Mouse (Mus musculus) right cerebral cortex, adult 2 months (tissue): Measurements from ENCODE around the gene Fbxo30.
"Not testable (repeated sequence)": the region's sequence is repeated elsewhere in the genome, so short reads cannot be mapped to it uniquely, and the experiment has no call there.

Source experiments
- DNase-seq, 2 experiments: peaks; one replicate each; pipeline ENCODE4 v3.0.0; 2021 to 2022; ENCODE audit warnings: low spot score in 2 of 2

Fbxo30 gene

DNA sequence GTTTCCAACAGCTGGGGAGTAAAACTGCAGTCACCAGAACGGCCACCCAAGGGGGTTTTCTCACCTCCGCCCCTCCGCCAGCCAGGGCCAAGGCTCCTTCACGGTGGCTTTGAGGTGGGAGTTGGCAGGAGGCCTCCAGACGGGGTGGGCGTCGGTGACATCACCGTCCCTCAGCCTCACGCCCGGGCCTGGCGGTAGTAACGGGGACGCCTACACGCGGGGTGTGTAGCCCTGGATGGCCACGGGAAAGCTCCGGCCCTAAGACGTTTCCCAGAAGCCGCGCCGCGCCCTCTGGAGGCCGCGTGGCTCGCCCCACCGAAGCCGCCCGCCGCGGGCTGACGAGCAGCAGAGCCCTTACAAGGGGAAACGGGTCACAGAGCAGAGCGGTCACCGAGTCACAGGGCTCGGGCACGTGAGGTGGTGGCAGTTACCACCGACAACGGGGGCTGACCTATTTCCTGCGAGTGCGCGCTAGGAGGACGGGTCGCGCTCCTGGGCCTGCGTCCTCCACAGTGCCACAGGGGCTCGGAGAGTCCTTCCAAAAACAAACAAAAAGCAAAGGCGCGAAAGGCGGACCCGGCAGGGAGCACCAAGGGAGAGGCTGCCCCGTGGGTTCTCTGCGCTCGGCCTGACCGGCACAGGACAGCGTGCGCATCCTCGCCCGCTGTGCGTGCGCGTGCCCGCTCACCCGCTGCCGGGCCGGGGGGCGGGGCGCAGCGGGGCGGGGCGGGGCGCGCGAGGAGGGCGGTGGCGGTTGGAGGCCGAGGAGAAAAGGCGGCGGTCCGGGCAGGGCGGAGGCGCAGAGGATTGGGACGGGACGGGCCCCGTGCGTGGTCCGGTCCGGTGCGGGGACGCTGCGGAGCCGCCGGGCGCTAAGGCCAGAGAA lies at the start of gene Fbxo30:
Gene Fbxo30 (plus strand): TSS at position 753 of the 886 bp plus-strand sequence.
- peak; percentile 78 to 89 for DNase-seq

DNA sequence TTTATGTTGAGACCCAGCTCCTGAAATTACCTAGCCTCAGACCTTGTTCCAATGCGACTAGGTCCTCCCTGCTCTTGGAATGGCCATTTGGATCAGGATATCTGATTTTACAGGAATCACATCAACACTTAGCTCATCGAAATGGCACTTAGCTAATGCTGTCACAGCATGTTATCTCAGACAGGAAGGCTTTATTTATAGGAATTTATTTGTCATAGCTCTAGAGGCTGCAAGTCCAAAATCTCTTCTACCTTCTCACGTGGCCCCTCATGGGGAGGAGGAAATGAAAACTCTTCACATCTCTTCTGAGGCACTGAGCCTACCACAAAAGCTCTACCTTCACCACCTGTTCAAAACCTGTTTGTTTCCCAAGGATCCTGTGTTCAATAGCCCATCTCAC lies 47.9 kb upstream of the Fbxo30 start:
- DNase-seq, result no peak

GRCm38 (mm10) chr10:11242988-11243387 lies 38.1 kb upstream of the Fbxo30 start:
- DNase-seq, result not testable (repeated sequence)

DNA sequence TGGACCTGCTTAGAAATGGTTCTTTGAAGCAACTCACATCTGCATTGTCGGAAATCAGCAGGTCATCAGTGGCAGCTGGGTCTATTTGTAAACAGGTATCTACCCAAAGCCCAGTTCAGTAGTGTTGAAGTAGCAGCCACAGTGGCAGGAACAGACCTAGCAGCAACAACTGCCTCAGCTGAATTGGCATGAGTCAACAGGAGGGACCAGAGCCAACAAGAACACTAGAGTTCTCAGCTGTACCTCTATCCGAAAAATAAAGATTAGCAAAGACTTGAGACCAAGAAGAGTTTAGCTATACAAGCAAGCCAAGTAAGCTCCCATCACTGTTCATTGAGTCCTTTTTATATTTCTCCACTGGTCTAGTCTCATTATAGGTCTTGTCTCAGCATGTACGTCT lies 32.9 kb upstream of the Fbxo30 start:
- no peak for DNase-seq

GRCm38 (mm10) chr10:11250247-11250997 lies 30.7 kb upstream of the Fbxo30 start:
- DNase-seq, result no peak

DNA sequence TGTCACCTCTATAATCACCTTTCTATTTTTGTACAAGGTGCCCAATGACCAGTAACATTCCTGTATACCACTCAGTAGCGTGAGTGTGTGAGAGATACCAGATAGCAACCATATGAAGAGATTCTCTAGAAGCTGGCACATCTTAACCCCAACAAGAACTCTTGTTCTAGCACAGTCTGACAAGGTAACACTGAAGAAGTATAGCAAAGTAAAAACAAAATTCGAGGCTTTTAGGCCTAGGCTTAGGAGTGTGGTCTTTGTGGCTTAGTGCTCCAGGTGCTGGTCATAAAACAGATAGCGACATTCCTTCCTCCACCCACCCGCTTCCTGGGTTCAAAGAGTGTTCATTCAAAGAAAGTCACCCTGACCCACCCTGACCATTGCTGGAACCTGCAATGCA lies 27.5 kb upstream of the Fbxo30 start:
- not testable (repeated sequence) for DNase-seq

GRCm38 (mm10) chr10:11260119-11260518 lies 21.0 kb upstream of the Fbxo30 start:
- DNase-seq, result no peak

- DNase-seq, result not testable (repeated sequence)
These were observed 18.8 kb upstream of the Fbxo30 start for GRCm38 (mm10) chr10:11262292-11262691.

- not testable (repeated sequence) for DNase-seq
These were observed 17.3 kb upstream of the Fbxo30 start for GRCm38 (mm10) chr10:11263795-11264194.

DNA sequence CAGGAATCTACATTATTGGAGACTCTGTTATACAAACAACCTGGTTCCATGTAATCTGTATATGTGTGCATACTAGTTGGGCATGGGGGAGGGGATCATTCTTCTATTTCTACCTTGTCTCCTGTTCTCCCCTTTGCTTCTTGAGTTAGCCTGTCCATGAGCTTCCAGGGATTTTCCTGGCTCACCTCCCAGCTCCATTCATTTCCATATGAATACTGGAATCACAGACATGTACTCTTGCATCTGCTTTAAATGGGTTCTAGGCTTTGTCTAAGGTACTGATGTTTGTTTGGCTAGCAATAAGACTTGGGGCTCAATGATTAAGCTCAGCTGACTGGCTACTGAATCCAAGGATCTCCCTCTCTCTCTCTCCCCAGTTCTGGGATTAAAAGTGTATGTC lies 12.0 kb upstream of the Fbxo30 start:
- no peak for DNase-seq

DNA sequence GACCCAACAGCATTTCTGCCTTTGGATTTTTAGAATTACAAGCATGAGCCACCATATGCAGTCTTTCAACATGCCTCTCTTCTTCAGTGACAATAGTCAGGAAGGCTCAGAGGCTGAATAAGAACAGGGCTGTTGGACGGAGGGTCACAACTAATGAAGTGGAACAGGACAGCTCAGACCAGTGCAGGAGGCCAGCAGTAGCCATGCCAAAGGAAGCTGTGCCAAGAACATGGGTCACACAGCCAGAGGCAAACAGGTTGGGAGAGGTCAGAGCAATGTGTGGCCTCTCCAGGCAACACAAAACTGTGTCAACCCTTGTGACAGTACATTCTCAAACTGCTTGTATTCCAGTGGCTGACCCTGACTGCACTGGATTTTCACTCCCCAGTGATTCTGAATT lies 6.7 kb upstream of the Fbxo30 start:
- DNase-seq, result no peak

DNA sequence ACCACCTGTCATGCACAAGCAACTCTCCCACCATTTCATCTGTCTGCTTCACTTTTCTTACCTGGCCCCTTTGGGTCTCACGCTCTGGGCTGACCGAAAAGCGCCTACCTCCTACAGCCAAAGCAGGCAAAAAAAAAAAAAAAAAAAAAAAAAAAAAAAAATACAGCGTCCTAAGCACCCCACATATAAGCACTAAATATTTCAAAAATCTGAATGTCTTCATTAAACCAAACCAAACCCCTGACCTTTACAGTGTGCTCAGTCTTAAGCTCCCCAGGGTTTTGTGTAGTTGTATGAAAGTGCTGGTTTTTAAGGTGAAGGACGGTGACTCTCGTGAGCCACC lies 924 bp upstream of the Fbxo30 start:
- DNase-seq, result no peak

GRCm38 (mm10) chr10:11281498-11282305 lies 572 bp downstream of the Fbxo30 start:
- DNase-seq, result peak in 1 of 2 experiments; percentile 36

GRCm38 (mm10) chr10:11282306-11282631 lies 1.1 kb downstream of the Fbxo30 start:
- no peak for DNase-seq

GRCm38 (mm10) chr10:11298418-11298817 lies 17.3 kb downstream of the Fbxo30 start:
- no peak for DNase-seq

GRCm38 (mm10) chr10:11305365-11306053 lies 24.4 kb downstream of the Fbxo30 start:
- DNase-seq, result no peak

- no peak for DNase-seq
These were observed 24.9 kb downstream of the Fbxo30 start for GRCm38 (mm10) chr10:11306054-11306367.

DNA sequence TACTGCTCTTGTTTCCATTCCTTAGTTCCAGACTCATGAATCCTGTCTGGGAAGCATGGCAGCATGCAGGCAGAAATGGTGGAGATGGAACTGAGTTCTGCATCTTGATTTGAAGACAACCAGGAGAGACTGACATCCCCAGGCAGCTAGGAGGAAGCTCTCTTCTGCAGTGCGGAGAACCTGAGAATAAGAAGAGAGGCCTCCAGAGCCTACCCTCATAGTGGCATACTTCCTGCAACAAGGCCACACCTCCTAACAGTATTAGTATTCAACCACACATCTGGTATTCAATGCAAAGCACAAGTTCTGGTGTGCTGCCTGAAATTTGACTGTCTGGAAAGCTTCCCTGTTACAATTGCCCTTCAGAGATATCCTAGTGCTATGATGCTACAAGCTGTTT lies 28.7 kb downstream of the Fbxo30 start:
- no peak for DNase-seq

GRCm38 (mm10) chr10:11310481-11310880 lies 29.4 kb downstream of the Fbxo30 start:
- DNase-seq, result no peak

- not testable (repeated sequence) for DNase-seq
These were observed 36.8 kb downstream of the Fbxo30 start for GRCm38 (mm10) chr10:11317856-11318454.

- no peak for DNase-seq
These were observed 38.4 kb downstream of the Fbxo30 start for GRCm38 (mm10) chr10:11319446-11319970.
